In genomic region chr8:4252116-4252760, GRCm38 (mm10) we compare ENCODE assay signal across 8 mouse cellular contexts. TPM values are rescaled to one million over a fixed set of nuclear protein-coding genes. Genes with fewer than 3 reads are reported as not detected.
DNase-seq lines count a peak whose midpoint lies in the region; ATAC-seq lines count a peak whose summit lies in the region.

No protein-coding gene starts in this region.

- intact Hi-C loops in heart, postnatal 14 days (cut with DNase I): loop anchor here (5.0 kb wide), 1 partner anchor 60 kb away; no protein-coding TSS in a partner anchor

- peak overlapping the region; percentile 79 for H3K4me2 ChIP-seq in heart, embryonic 14.5 days (ENCODE audit: low read length)
- peak overlapping the region; percentile 86 for H3K4me2 ChIP-seq in hindbrain, embryonic 12.5 days (replicated peaks)
- H3K4me2 ChIP-seq in midbrain, embryonic 14.5 days (ENCODE audit: low read length): peak overlapping the region; percentile 75

- peak overlapping the region in 1 of 2 experiments; percentile 88; a peak in 1 of 4 replicates for H3K27ac ChIP-seq in heart, embryonic 14.5 days (replicated peaks in 1 of 2; ENCODE audit: control insufficient read depth in 1 of 2, insufficient read depth in 1 of 2, low read depth in 2 of 2, low read length in 2 of 2)
- H3K27ac ChIP-seq in hindbrain, embryonic 12.5 days: peak overlapping the region; percentile 95; the same call in 1 of the 2 replicates
- H3K27ac ChIP-seq in midbrain, embryonic 14.5 days (replicated peaks; ENCODE audit: low read depth, low read length): peak overlapping the region; percentile 89

- peaks cover 40% of the 10 kb centered on the region for H3K36me3 ChIP-seq in heart, embryonic 14.5 days (ENCODE audit: control insufficient read depth, insufficient read depth, low read length)
- peaks cover 36% of the 10 kb centered on the region for H3K36me3 ChIP-seq in hindbrain, embryonic 12.5 days
- peaks cover 50% of the 10 kb centered on the region for H3K36me3 ChIP-seq in midbrain, embryonic 14.5 days (ENCODE audit: control insufficient read depth, insufficient read depth, low read length)

- H3K4me3 ChIP-seq in heart, embryonic 14.5 days (ENCODE audit: control insufficient read depth in 1 of 2, insufficient read depth in 1 of 2, low read depth in 1 of 2, low read length in 2 of 2): peak overlapping the region; percentile 89 to 93
- peak overlapping the region; percentile 89 for H3K4me3 ChIP-seq in hindbrain, embryonic 12.5 days
- peak overlapping the region; percentile 92 for H3K4me3 ChIP-seq in midbrain, embryonic 14.5 days (replicated peaks; ENCODE audit: low read depth, low read length)

- peaks cover 15 to 27% of the 10 kb centered on the region in 2 experiments for H3K4me1 ChIP-seq in heart, embryonic 14.5 days (ENCODE audit: control insufficient read depth in 2 of 2, insufficient read depth in 2 of 2, low read length in 2 of 2)
- peaks cover 38% of the 10 kb centered on the region for H3K4me1 ChIP-seq in hindbrain, embryonic 12.5 days
- H3K4me1 ChIP-seq in midbrain, embryonic 14.5 days (ENCODE audit: control insufficient read depth, insufficient read depth, low read length): peaks cover 24% of the 10 kb centered on the region

- no peaks in the 10 kb centered on the region for H3K9me3 ChIP-seq in heart, embryonic 14.5 days (ENCODE audit: control insufficient read depth, low read length)
- no peaks in the 10 kb centered on the region for H3K9me3 ChIP-seq in hindbrain, embryonic 12.5 days (replicated peaks)
- no peaks in the 10 kb centered on the region for H3K9me3 ChIP-seq in midbrain, embryonic 14.5 days (ENCODE audit: control insufficient read depth, low read length)

- H3K27me3 ChIP-seq in heart, embryonic 14.5 days (ENCODE audit: control insufficient read depth, insufficient read depth, low read length): no peaks in the 10 kb centered on the region
- H3K27me3 ChIP-seq in hindbrain, embryonic 12.5 days: 0 out of 2 replicates have a peak, but pooled peaks cover 4% of the 10 kb centered on the region
- no peaks in the 10 kb centered on the region for H3K27me3 ChIP-seq in midbrain, embryonic 14.5 days (ENCODE audit: control insufficient read depth, insufficient read depth, low read length)

- H3K9ac ChIP-seq in heart, embryonic 14.5 days (ENCODE audit: low read length): peak overlapping the region; percentile 90
- H3K9ac ChIP-seq in hindbrain, embryonic 12.5 days: peak overlapping the region; percentile 91
- peak overlapping the region; percentile 86; the same call in 1 of the 2 replicates for H3K9ac ChIP-seq in midbrain, embryonic 14.5 days (replicated peaks; ENCODE audit: low read length)

- ATAC-seq in heart, embryonic 14.5 days (ENCODE audit: insufficient number of reproducible peaks, insufficient read depth, low FRiP score, low read depth): no peak
- ATAC-seq in hindbrain, embryonic 12.5 days (ENCODE audit: low FRiP score): no peak
- ATAC-seq in midbrain, embryonic 14.5 days (ENCODE audit: low FRiP score, low TSS enrichment): no peak

- no peak for DNase-seq in heart, postnatal 14 days
- DNase-seq in Muller cell, postnatal 12 days (ENCODE audit: inconsistent ontology term): peak; percentile 60
- no peak for DNase-seq in midbrain, embryonic 14.5 days
- DNase-seq in right cerebral cortex, adult 2 months (ENCODE audit: low spot score in 2 of 2): no peak
- DNase-seq in spleen, postnatal 36 days (ENCODE audit: low spot score in 2 of 2): no peak
- no peak for DNase-seq in thymus, postnatal 25 days

- WGBS in heart, embryonic 14.5 days: 42% methylated on average over 8 of the region's 8 CpGs
- 47% methylated on average over 8 of the region's 8 CpGs for WGBS in hindbrain, embryonic 12.5 days
- WGBS in midbrain, embryonic 14.5 days: 43% methylated on average over 8 of the region's 8 CpGs

RNA-seq across cellular contexts. Expression of gene Snapc2, which starts 0.6 kb away (rescaled TPM):
- polyA plus RNA-seq in heart, embryonic 14.5 days (2014; fragmentation: Nextera tagmentation; extraction: Ambion mirVana): 39.8 and 46.2 TPM in 2 replicates
- 10 to 100 TPM; 14.4 to 14.5 TPM for total RNA-seq in heart, postnatal 14 days (2021)
- polyA plus RNA-seq in hindbrain, embryonic 12.5 days (2016; fragmentation: Nextera tagmentation; extraction: Ambion mirVana): 57.3 and 60.2 TPM in 2 replicates
- polyA plus RNA-seq in midbrain, embryonic 14.5 days (2014; fragmentation: Nextera tagmentation; extraction: Ambion mirVana): 58.6 and 69.4 TPM in 2 replicates

RNA-seq across cellular contexts. Expression of gene Tgfbr3l, which starts 4.2 kb away (rescaled TPM):
- 2.5 and 2.6 TPM in 2 replicates for polyA plus RNA-seq in heart, embryonic 14.5 days (2014; fragmentation: Nextera tagmentation; extraction: Ambion mirVana)
- 1 to 10 TPM; 3.0 to 4.3 TPM for total RNA-seq in heart, postnatal 14 days (2021)
- polyA plus RNA-seq in hindbrain, embryonic 12.5 days (2016; fragmentation: Nextera tagmentation; extraction: Ambion mirVana): 4.0 and 8.7 TPM in 2 replicates
- polyA plus RNA-seq in midbrain, embryonic 14.5 days (2014; fragmentation: Nextera tagmentation; extraction: Ambion mirVana): 4.6 and 5.0 TPM in 2 replicates

RNA-seq across cellular contexts. Expression of gene Ctxn1, which starts 6.8 kb away (rescaled TPM):
- 20.9 and 29.4 TPM in 2 replicates for polyA plus RNA-seq in heart, embryonic 14.5 days (2014; fragmentation: Nextera tagmentation; extraction: Ambion mirVana)
- total RNA-seq in heart, postnatal 14 days (2021): 1 to 10 TPM; 2.0 to 2.2 TPM
- polyA plus RNA-seq in hindbrain, embryonic 12.5 days (2016; fragmentation: Nextera tagmentation; extraction: Ambion mirVana): 194 and 195 TPM in 2 replicates
- 210 and 240 TPM in 2 replicates for polyA plus RNA-seq in midbrain, embryonic 14.5 days (2014; fragmentation: Nextera tagmentation; extraction: Ambion mirVana)

RNA-seq across cellular contexts. Expression of gene Gm49320, which starts 13.6 kb away (rescaled TPM):
- polyA plus RNA-seq in heart, embryonic 14.5 days (2014; fragmentation: Nextera tagmentation; extraction: Ambion mirVana): 0.22 and 0.53 TPM in 2 replicates
- total RNA-seq in heart, postnatal 14 days (2021): under 1 TPM in 1 of 2 experiments, not detected in 1; 0.38 TPM
- polyA plus RNA-seq in hindbrain, embryonic 12.5 days (2016; fragmentation: Nextera tagmentation; extraction: Ambion mirVana): 1.4 and 2.0 TPM in 2 replicates
- 0.70 and 0.80 TPM in 2 replicates for polyA plus RNA-seq in midbrain, embryonic 14.5 days (2014; fragmentation: Nextera tagmentation; extraction: Ambion mirVana)

RNA-seq across cellular contexts. Expression of gene Map2k7, which starts 13.7 kb away (rescaled TPM):
- 14.9 and 16.9 TPM in 2 replicates for polyA plus RNA-seq in heart, embryonic 14.5 days (2014; fragmentation: Nextera tagmentation; extraction: Ambion mirVana)
- 10 to 100 TPM; 59.2 to 69.6 TPM for total RNA-seq in heart, postnatal 14 days (2021)
- polyA plus RNA-seq in hindbrain, embryonic 12.5 days (2016; fragmentation: Nextera tagmentation; extraction: Ambion mirVana): 41.2 and 46.4 TPM in 2 replicates
- polyA plus RNA-seq in midbrain, embryonic 14.5 days (2014; fragmentation: Nextera tagmentation; extraction: Ambion mirVana): 21.9 and 30.1 TPM in 2 replicates
